9 mouse cellular contexts compared by ENCODE assay signal in the genomic region with DNA sequence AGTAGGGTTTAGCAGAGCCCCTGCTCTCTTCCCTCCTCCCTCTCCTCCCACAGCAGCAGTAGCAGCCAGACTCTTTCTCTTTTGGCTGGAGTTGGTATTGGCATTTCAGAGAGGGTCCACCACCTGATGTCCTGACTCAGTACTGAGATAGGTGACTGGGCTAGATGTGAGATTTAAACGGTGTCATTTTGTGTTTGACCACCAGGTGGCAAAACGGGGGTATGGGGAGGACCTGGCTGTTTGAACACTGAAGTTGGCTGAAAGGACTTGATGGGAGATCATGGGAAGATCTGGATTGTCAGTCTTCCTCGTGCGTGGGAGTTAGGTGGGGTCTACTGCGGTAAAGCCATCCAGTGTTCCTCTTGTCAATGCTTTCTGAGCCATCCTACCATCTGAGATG. TPM values are rescaled to one million over a fixed set of nuclear protein-coding genes. Genes with fewer than 3 reads are reported as not detected.
DNase-seq lines count a peak whose midpoint lies in the region; ATAC-seq and TF ChIP-seq lines count a peak whose summit lies in the region.
"Had no signal": no experiment of that assay in that cellular context is flagged by ENCODE, and none has a peak within 500 bp of the region (broad histone marks: within the 10 kb centered on the region; RNA-seq: fewer than 3 reads in every experiment).

No protein-coding gene starts in this region.

- no peak for ATAC-seq in hindbrain, embryonic 11.5 days (ENCODE audit: low FRiP score)
- ATAC-seq in hindbrain, embryonic 16.5 days = no peak
- ATAC-seq in forebrain, embryonic 14.5 days = no peak; the same call in 1 of the 2 replicates
- 0 out of 2 replicates have a peak, but pooled peaks have one; percentile 23 for ATAC-seq in lung, embryonic 14.5 days (ENCODE audit: insufficient read depth)

- in situ Hi-C loops in CH12.LX (cut with MboI; ENCODE audit: low pct_ligation_motif_present, low pct_unique_long_range_greater_than_20kb, low sequenced_read_pairs) = no loop called here

- 39% methylated on average over 5 of the region's 5 CpGs for WGBS in hindbrain, embryonic 11.5 days
- 25% methylated on average over 5 of the region's 5 CpGs for WGBS in hindbrain, embryonic 16.5 days
- 32% methylated on average over 5 of the region's 5 CpGs for WGBS in forebrain, embryonic 14.5 days
- WGBS in lung, embryonic 14.5 days = 29% methylated on average over 5 of the region's 5 CpGs

- no peak for TF ChIP-seq POLR2A in CH12.LX (IDR thresholded peaks at IDR 0.05; ENCODE audit: low read depth, low read length)

- no peak for TF ChIP-seq EP300 in CH12.LX (IDR thresholded peaks at IDR 0.05; ENCODE audit: low read length)

- H3K4me3 ChIP-seq in hindbrain, embryonic 11.5 days (ENCODE audit: low read depth, low read length) = no peak overlapping the region
- H3K4me3 ChIP-seq in hindbrain, embryonic 16.5 days (ENCODE audit: low read length) = no peak overlapping the region
- no peak overlapping the region for H3K4me3 ChIP-seq in CH12.LX (replicated peaks in 1 of 3; ENCODE audit: low read depth in 2 of 3, low read length in 2 of 3, poor library complexity in 1 of 3)
- H3K4me3 ChIP-seq in forebrain, embryonic 14.5 days (ENCODE audit: low read depth, low read length) = no peak overlapping the region
- no peak overlapping the region for H3K4me3 ChIP-seq in lung, embryonic 14.5 days (ENCODE audit: low read depth, low read length)
- H3K4me3 ChIP-seq: limb, embryonic 12.5 days had no signal

- dilution Hi-C loops in CH12.LX (cut with MboI; ENCODE audit: extremely low pct_ligation_motif_present, extremely low pct_unique_long_range_greater_than_20kb, low sequenced_read_pairs) = no loop called here

- peak; percentile 44 to 82 for TF ChIP-seq CTCF in CH12.LX (conservative IDR thresholded peaks at IDR 0.05 in 1 of 2, IDR thresholded peaks at IDR 0.05 in 1 of 2; ENCODE audit: low read depth in 2 of 2, low read length in 2 of 2)
- TF ChIP-seq CTCF in lung, embryonic 14.5 days (IDR thresholded peaks at IDR 0.05; ENCODE audit: low read depth) = peak; percentile 87

- DNase-seq in hindbrain, embryonic 11.5 days (ENCODE audit: low spot score) = peak; percentile 83
- peak; percentile 71 for DNase-seq in CH12.LX (ENCODE audit: extremely low read depth)
- peak; percentile 75 for DNase-seq in c-Kit-positive CD71-positive TER-119-negative erythroid progenitor cells, embryonic 14.5 days (ENCODE audit: low read depth)
- peak; percentile 79 for DNase-seq in forebrain, embryonic 14.5 days (ENCODE audit: low spot score)
- DNase-seq in kidney, adult 9 months = peak; percentile 46
- peak; percentile 86 for DNase-seq in lung, embryonic 14.5 days
- peak; percentile 18 to 47 for DNase-seq in spleen, postnatal 36 days (ENCODE audit: low spot score in 2 of 2)

- 0 out of 2 replicates have a peak, but pooled peaks cover 4% of the 10 kb centered on the region for H3K79me2 ChIP-seq in CH12.LX (replicated peaks; ENCODE audit: control insufficient read depth, extremely low read depth, insufficient read depth, poor library complexity, severe bottlenecking)

- H3K9me3 ChIP-seq in hindbrain, embryonic 11.5 days (ENCODE audit: control insufficient read depth, low read length) = no peaks in the 10 kb centered on the region
- no peaks in the 10 kb centered on the region for H3K9me3 ChIP-seq in hindbrain, embryonic 16.5 days (ENCODE audit: control insufficient read depth, low read length)
- H3K9me3 ChIP-seq in CH12.LX (replicated peaks; ENCODE audit: low read length) = no peaks in the 10 kb centered on the region
- H3K9me3 ChIP-seq in forebrain, embryonic 14.5 days (replicated peaks; ENCODE audit: control insufficient read depth, low read length) = no peaks in the 10 kb centered on the region
- no peaks in the 10 kb centered on the region for H3K9me3 ChIP-seq in lung, embryonic 14.5 days (ENCODE audit: low read depth, low read length)
- H3K9me3 ChIP-seq: limb, embryonic 12.5 days had no signal

- no peak overlapping the region for H3K27ac ChIP-seq in hindbrain, embryonic 11.5 days (ENCODE audit: low read depth, low read length)
- H3K27ac ChIP-seq in hindbrain, embryonic 16.5 days (ENCODE audit: low read depth, low read length) = no peak overlapping the region
- H3K27ac ChIP-seq in CH12.LX (ENCODE audit: insufficient read depth, low read depth) = no peak overlapping the region
- no peak overlapping the region for H3K27ac ChIP-seq in forebrain, embryonic 14.5 days (ENCODE audit: low read depth, low read length)
- no peak overlapping the region for H3K27ac ChIP-seq in lung, embryonic 14.5 days (ENCODE audit: low read depth)
- H3K27ac ChIP-seq: limb, embryonic 12.5 days had no signal

- no peak overlapping the region for H3K4me2 ChIP-seq in hindbrain, embryonic 11.5 days (replicated peaks; ENCODE audit: low read depth, low read length)
- no peak overlapping the region for H3K4me2 ChIP-seq in hindbrain, embryonic 16.5 days (ENCODE audit: low read length)
- no peak overlapping the region for H3K4me2 ChIP-seq in CH12.LX (ENCODE audit: insufficient read depth, low read depth, poor library complexity, severe bottlenecking)
- H3K4me2 ChIP-seq in forebrain, embryonic 14.5 days (ENCODE audit: low read length) = no peak overlapping the region
- no peak overlapping the region for H3K4me2 ChIP-seq in lung, embryonic 14.5 days
- H3K4me2 ChIP-seq: limb, embryonic 12.5 days had no signal

- H3K9ac ChIP-seq in hindbrain, embryonic 11.5 days (ENCODE audit: low read depth, low read length) = no peak overlapping the region
- no peak overlapping the region for H3K9ac ChIP-seq in hindbrain, embryonic 16.5 days (ENCODE audit: low read depth, low read length)
- no peak overlapping the region for H3K9ac ChIP-seq in CH12.LX (ENCODE audit: insufficient read depth, low read depth)
- H3K9ac ChIP-seq in forebrain, embryonic 14.5 days (ENCODE audit: low read length) = no peak overlapping the region
- no peak overlapping the region for H3K9ac ChIP-seq in lung, embryonic 14.5 days
- H3K9ac ChIP-seq: limb, embryonic 12.5 days had no signal

- TF ChIP-seq RAD21 in CH12.LX (IDR thresholded peaks at IDR 0.05; ENCODE audit: low read depth, low read length) = peak; percentile 60

- H3K4me1 ChIP-seq in hindbrain, embryonic 11.5 days (replicated peaks; ENCODE audit: control insufficient read depth, insufficient read depth, low read length) = no peaks in the 10 kb centered on the region
- no peaks in the 10 kb centered on the region for H3K4me1 ChIP-seq in hindbrain, embryonic 16.5 days (ENCODE audit: control insufficient read depth, insufficient read depth, low read depth, low read length)
- peaks cover 4 to 21% of the 10 kb centered on the region in 2 experiments; a peak in 3 of 4 replicates for H3K4me1 ChIP-seq in CH12.LX (ENCODE audit: control insufficient read depth in 1 of 2, insufficient read depth in 2 of 2)
- no peaks in the 10 kb centered on the region for H3K4me1 ChIP-seq in forebrain, embryonic 14.5 days (ENCODE audit: control insufficient read depth, insufficient read depth, low read length)
- peaks cover 7% of the 10 kb centered on the region for H3K4me1 ChIP-seq in lung, embryonic 14.5 days (ENCODE audit: insufficient read depth)
- H3K4me1 ChIP-seq: limb, embryonic 12.5 days had no signal

- H3K27me3 ChIP-seq in hindbrain, embryonic 11.5 days (ENCODE audit: control insufficient read depth, insufficient read depth, low read length) = no peaks in the 10 kb centered on the region
- no peaks in the 10 kb centered on the region for H3K27me3 ChIP-seq in hindbrain, embryonic 16.5 days (replicated peaks; ENCODE audit: control insufficient read depth, insufficient read depth, low read length)
- H3K27me3 ChIP-seq in CH12.LX (replicated peaks) = no peaks in the 10 kb centered on the region
- no peaks in the 10 kb centered on the region for H3K27me3 ChIP-seq in forebrain, embryonic 14.5 days (replicated peaks; ENCODE audit: control insufficient read depth, insufficient read depth, low read length)
- no peaks in the 10 kb centered on the region for H3K27me3 ChIP-seq in lung, embryonic 14.5 days (ENCODE audit: insufficient read depth, low read length)
- H3K27me3 ChIP-seq: limb, embryonic 12.5 days had no signal

- H3K36me3 ChIP-seq in hindbrain, embryonic 11.5 days (ENCODE audit: control insufficient read depth, insufficient read depth, low read length) = peaks cover 5% of the 10 kb centered on the region; the same call in 1 of the 2 replicates
- peaks cover 11% of the 10 kb centered on the region for H3K36me3 ChIP-seq in hindbrain, embryonic 16.5 days (ENCODE audit: control insufficient read depth, insufficient read depth, low read length)
- peaks cover 41 to 73% of the 10 kb centered on the region in 2 experiments for H3K36me3 ChIP-seq in CH12.LX (replicated peaks in 1 of 2; ENCODE audit: control insufficient read depth in 1 of 2, insufficient read depth in 1 of 2, low read length in 1 of 2)
- H3K36me3 ChIP-seq in forebrain, embryonic 14.5 days (ENCODE audit: control insufficient read depth, insufficient read depth, low read length) = peaks cover 64% of the 10 kb centered on the region
- peaks cover 67% of the 10 kb centered on the region for H3K36me3 ChIP-seq in lung, embryonic 14.5 days (ENCODE audit: insufficient read depth)

RNA-seq across cellular contexts. Expression of a gene that starts 10.7 kb away (rescaled TPM):
- polyA plus RNA-seq in hindbrain, embryonic 11.5 days (2014; fragmentation: Nextera tagmentation; extraction: Ambion mirVana) = 208 and 214 TPM in 2 replicates
- 138 and 151 TPM in 2 replicates for polyA plus RNA-seq in hindbrain, embryonic 16.5 days (2015; fragmentation: Nextera tagmentation; extraction: Ambion mirVana)
- total RNA-seq in CH12.LX (2012; rRNA removed) (111 and 146 TPM in 2 replicates), CH12.LX (2014; rRNA removed) (182 and 186 TPM in 2 replicates)
- polyA plus RNA-seq in CH12.LX (2012; ENCODE audit: insufficient read length, low read depth) = 174 and 205 TPM in 2 replicates
- polyA plus RNA-seq in forebrain, embryonic 14.5 days (2014; fragmentation: Nextera tagmentation; extraction: Ambion mirVana) = 163 and 174 TPM in 2 replicates
- polyA plus RNA-seq in lung, embryonic 14.5 days (2014; fragmentation: Nextera tagmentation; extraction: Ambion mirVana) = 194 and 210 TPM in 2 replicates

RNA-seq across cellular contexts. Expression of a gene that starts 13.4 kb away (rescaled TPM):
- polyA plus RNA-seq in hindbrain, embryonic 11.5 days (2014; fragmentation: Nextera tagmentation; extraction: Ambion mirVana) = 0.47 and 0.59 TPM in 2 replicates
- 0.21 and 0.25 TPM in 2 replicates for polyA plus RNA-seq in hindbrain, embryonic 16.5 days (2015; fragmentation: Nextera tagmentation; extraction: Ambion mirVana)
- total RNA-seq in CH12.LX (2012; rRNA removed) (3.2 and 3.8 TPM in 2 replicates), CH12.LX (2014; rRNA removed) (0.49 and 1.1 TPM in 2 replicates)
- 1.4 and 1.9 TPM in 2 replicates for polyA plus RNA-seq in CH12.LX (2012; ENCODE audit: insufficient read length, low read depth)
- polyA plus RNA-seq in forebrain, embryonic 14.5 days (2014; fragmentation: Nextera tagmentation; extraction: Ambion mirVana) = 0.09 and 0.11 TPM in 2 replicates
- polyA plus RNA-seq in lung, embryonic 14.5 days (2014; fragmentation: Nextera tagmentation; extraction: Ambion mirVana) = 0.21 and 0.50 TPM in 2 replicates

RNA-seq across cellular contexts. Expression of a gene that starts 15.9 kb away (rescaled TPM):
- polyA plus RNA-seq in hindbrain, embryonic 11.5 days (2014; fragmentation: Nextera tagmentation; extraction: Ambion mirVana) = 5.9 and 8.6 TPM in 2 replicates
- polyA plus RNA-seq in hindbrain, embryonic 16.5 days (2015; fragmentation: Nextera tagmentation; extraction: Ambion mirVana) = 6.9 and 8.1 TPM in 2 replicates
- 0.63 and 0.72 TPM in 2 replicates for total RNA-seq in CH12.LX (2012; rRNA removed)
- total RNA-seq in CH12.LX (2014; rRNA removed) = 0.35 and 0.51 TPM in 2 replicates
- polyA plus RNA-seq in CH12.LX (2012; ENCODE audit: insufficient read length, low read depth) = 0.30 and 0.81 TPM in 2 replicates
- 2.7 and 4.7 TPM in 2 replicates for polyA plus RNA-seq in forebrain, embryonic 14.5 days (2014; fragmentation: Nextera tagmentation; extraction: Ambion mirVana)
- polyA plus RNA-seq in lung, embryonic 14.5 days (2014; fragmentation: Nextera tagmentation; extraction: Ambion mirVana) = 5.7 and 7.2 TPM in 2 replicates

RNA-seq across cellular contexts. Expression of a gene that starts 33.8 kb away (rescaled TPM):
- polyA plus RNA-seq in hindbrain, embryonic 11.5 days (2014; fragmentation: Nextera tagmentation; extraction: Ambion mirVana) = 69.6 and 71.8 TPM in 2 replicates
- 16.0 and 20.4 TPM in 2 replicates for polyA plus RNA-seq in hindbrain, embryonic 16.5 days (2015; fragmentation: Nextera tagmentation; extraction: Ambion mirVana)
- total RNA-seq in CH12.LX (2012; rRNA removed) (10.4 and 12.2 TPM in 2 replicates), CH12.LX (2014; rRNA removed) (10.3 TPM in 2 replicates)
- 11.1 and 11.3 TPM in 2 replicates for polyA plus RNA-seq in CH12.LX (2012; ENCODE audit: insufficient read length, low read depth)
- 45.1 and 48.0 TPM in 2 replicates for polyA plus RNA-seq in forebrain, embryonic 14.5 days (2014; fragmentation: Nextera tagmentation; extraction: Ambion mirVana)
- polyA plus RNA-seq in lung, embryonic 14.5 days (2014; fragmentation: Nextera tagmentation; extraction: Ambion mirVana) = 69.1 and 75.1 TPM in 2 replicates

Comparison
In these comparisons a context has a peak if more than half of its experiments do, and no peak if none do; other contexts are left out.
1. DNase-seq: peak in every context shown above with its lines; median percentile 86 in lung, embryonic 14.5 days; 83 in hindbrain, embryonic 11.5 days; 79 in forebrain, embryonic 14.5 days; 75 in c-Kit-positive CD71-positive TER-119-negative erythroid progenitor cells, embryonic 14.5 days; 71 in CH12.LX; 46 in kidney, adult 9 months; 32 in spleen, postnatal 36 days.